Mouse (Mus musculus) testis, postnatal 10 days (tissue): Measurements from ENCODE around the gene Htt.

ENCODE experiments used
- DNase-seq: peaks from one replicate; pipeline ENCODE4 v3.0.0; 2021; ENCODE audit warnings: low spot score

Gene Htt

DNA sequence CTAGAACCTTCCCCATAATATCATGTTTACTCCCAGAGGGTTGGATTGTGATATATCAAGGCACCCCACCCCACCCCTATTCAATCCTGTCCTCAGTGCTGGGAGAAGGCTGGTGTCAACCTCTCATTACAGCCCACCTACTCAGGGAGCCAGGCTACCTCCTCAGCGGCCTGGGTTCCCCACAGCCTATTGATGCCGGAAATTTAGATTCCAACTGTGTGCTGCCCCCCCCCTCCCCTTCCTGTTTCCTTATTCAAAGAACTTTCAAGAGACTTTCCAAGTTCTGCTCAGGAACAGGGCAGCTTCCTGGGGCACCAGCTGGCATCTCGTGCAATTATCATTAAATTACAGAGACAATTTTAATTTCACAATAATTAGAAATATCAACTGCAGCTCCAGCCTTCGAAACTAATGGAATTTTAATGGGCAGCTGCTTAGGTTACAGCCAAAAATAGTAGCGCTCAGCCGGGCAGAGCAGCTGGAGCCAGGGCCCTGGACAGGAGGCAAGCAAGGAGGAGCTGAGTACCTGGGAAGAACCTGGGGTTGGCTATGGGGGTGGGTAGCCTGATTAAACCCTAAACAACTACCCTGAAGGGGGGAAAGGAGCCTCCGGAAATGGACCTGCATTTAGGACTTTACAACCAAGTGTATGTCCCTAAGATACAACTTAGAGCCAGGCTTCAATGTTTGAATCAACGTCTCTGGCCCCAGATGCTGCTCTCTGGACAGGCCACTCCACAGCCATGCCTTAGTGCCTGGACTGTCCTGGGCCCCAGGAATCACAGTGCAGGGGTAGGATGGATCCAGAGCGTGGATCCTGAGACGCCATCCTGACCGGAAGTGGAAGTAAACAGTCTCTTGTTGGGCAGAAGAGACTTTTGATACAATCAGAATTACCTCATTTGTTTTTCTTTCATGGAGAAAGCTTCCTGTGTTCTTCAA lies 170.2 kb downstream of the Htt start:
- no peak for DNase-seq

DNA sequence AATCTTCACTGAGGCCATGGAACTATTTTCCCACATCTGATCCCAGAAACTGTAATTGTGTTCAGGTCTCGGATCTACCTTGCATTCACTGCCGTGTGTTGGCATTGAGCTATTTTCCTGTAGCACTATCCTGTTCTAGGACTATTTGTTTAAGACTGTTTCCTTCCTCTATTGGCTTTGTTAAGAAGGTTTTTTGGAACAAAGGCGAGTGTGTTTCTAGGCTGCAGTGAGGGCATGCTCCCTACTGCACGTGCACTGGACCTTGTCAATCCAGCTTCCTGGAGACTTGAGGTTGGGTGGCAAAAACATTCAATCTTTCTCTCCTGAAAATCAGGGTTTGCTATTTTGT lies 170.9 kb downstream of the Htt start:
- DNase-seq: no peak

DNA sequence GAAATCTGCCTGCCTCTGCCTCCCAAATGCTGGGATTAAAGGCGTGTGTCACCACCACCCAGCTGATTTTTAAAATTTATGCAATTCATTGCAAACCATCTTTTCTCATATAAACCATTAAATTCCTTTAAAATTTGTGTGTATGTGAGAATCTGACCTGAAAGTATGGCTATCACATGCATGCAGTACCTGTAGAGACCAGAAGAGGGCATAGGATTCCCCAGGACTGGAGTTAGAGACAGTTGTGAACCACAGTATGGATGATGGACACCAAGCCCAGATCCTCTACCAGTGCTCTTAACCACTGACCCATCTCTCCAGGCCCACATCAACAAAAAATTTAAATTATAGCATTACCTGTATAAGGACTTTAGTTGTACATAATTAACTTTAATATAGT lies 171.9 kb downstream of the Htt start:
- DNase-seq: no peak

DNA sequence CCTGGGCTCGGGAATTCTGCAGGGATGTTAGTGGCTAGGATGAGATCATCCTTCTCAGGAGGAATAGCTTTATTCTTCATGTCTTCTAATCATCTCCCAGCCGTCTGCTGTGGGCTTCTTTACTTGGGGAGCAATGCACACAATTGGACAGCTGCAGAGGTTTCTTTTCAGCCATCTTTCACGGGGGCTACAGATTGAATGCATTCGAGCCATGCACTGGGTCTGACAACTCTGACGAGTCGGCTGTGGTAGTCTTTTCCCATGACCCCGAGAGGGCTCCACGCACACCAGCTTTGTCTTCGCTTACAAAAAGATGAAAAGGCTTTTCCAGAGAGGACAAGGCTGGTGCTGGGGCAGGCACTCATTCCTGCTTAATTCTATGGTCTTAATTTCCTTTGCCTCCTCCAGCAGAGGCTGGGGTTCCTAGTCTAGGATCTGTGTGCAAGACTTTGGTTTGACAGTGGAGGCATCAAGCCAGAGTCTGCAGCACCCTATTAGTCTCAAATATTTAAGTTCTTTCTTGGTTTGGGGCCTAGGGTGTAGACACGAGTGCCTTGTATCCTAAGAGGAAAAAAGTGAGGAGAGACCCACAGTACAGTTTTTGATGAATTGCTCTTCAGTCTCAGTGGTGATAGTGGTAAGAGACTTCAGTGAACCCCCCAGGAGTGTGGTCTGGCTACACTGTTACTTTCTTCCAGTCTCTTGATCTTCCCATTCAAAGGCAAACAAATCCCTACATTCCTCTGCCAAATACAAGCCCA lies 180.3 kb downstream of the Htt start:
- DNase-seq: no peak

DNA sequence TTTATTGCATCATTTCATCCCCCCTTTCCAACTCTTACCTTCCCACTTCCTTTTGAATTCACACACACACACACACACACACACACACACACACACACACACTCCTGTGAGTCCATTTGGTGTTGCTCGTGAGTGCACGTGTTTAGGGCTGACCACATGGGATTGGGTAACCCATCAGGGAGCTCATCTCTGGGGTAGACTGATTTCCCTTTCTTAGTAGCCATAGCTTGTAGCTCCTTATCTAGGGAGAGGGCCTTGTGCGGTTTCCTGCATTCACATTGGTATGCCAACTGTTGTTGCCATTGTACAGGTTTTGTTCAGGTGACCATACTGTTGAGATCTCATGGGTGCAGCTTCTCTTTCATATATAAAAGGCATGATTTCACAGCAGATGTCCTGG lies 181.9 kb downstream of the Htt start:
- DNase-seq: no peak

DNA sequence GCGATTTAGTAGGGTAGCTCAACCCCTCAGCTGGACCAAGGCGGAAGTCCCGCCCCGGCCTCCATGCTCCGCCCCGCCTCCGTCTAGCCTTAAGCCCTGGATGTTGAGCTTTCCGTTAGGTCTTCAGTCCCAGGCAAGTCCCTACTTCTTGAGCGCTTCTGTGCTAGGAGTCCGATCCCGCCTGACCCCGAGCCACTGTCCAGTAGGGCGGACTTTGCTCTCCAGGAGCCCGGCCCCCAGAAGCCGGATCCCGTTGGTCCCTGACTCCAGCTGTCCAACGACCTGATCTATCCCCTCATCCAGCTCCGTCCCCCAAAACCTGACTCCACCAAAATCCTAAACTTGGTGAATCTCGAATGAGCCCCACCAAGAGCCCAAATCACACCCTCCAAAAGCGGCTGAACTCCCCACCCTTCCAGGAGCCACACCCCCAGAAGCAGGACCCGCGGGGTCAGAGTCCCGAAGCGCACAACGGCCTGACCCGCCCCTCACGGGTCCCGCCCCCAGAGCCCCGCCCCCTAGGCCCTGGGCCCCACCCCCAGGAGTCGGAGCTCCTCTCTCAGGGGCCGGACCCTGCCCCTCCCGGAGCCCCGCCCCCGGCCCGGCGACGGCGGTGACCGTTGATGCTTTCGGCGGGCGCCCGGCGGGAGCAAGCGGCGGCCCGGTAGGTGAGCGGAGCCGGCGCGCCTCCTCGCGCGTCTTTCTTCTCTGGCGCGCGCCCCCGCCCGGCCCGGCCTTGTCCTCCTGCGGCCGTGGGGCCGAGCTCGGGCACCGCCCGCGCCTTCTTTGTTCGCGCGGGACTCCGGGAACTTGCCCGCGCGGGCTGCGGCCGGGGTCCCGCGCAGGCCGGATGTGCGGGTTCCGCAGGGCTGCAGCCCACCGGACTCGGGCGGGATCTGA lies 187.6 kb downstream of the Htt start, which contains the start of gene Rgs12:
Gene Rgs12, plus strand, starts transcription at position 585 of the 900 bp plus-strand sequence.
- DNase-seq: peak; percentile 92

DNA sequence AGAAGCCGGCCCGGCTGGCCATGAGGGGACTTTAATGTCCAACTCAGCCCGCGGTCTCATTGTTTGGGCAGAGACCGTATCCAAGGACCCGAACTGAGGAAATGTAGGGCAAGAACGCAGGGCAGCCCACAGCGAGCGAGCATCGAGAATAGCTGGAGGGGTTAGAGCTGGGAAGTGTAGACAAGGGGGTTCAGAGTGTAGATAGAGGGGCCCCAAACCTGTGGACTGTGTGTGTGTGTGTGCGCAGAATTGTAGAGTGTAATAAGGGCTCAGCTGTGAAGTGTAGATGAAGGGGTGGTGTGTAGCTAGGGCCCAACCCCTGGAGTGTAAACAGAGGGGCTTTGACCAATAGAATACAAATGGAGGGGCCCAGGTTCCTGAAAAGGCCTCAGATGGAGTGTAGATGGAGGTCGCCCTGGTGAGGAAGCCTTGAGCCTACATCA lies 188.2 kb downstream of the Htt start:
- no peak for DNase-seq

DNA sequence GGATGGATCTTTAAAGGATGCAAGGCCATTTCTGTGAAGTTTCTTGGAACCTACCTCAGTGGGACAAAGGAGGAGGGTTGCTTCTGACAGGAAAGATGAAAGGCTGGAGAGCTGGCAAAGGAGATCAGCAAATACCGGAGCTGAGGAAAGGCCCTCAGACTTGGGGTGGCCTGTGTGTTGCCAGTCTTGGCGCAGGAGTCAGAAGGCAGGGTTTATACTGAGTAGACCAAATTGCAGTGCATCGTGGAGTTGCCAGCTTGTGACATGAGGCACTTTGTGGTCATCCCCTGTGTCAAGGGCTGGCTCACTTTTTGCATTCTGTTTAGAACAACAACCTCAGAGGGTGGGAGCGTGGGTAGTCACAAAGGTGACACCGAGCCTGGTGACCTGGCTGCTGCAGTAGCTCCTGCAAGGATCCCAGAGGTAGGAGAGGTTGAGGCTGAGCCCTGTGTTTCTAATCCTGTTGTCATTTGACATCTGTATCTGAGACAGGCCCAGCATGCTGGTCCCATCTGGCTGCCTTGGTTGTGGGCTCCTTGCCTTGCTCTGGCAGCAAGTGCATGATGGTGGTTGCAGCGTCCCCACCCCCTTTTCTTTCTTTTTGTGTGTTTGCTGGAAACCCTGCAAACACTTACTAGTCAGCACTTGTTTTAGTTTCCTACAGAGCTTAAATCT lies 189.1 kb downstream of the Htt start:
- DNase-seq: no peak

DNA sequence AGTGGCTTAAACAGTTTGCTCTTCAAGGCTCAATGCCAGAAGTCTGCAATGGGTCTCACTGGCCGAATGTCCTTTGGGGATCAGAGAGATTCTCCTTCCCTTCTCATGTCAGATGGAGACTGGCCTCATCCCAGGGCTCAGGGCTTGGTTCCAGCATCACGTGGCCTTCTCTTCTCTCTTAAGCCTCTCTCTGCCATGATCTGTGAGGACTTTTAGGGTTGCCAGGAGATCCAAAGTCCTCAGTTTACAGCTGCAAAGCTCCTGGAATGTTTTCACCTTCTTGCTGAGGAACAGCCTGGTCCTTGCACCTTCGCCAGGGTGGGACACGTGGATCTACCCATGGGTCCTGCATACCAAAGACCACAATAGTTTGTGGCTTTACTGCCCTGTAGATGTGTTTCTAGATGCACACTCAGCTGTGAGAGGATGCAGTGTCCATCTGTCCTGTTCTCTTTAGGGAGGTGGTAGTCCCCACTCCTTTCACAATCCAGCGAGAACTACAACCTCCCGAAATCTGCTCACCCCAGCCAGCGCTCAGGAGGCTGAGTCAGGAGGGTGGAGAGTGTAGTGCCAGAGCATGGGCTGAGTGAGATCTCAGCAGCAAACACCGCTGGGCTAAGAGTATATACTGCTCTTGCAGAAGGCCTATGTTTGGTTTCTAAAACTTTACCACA lies 189.8 kb downstream of the Htt start:
- no peak for DNase-seq

DNA sequence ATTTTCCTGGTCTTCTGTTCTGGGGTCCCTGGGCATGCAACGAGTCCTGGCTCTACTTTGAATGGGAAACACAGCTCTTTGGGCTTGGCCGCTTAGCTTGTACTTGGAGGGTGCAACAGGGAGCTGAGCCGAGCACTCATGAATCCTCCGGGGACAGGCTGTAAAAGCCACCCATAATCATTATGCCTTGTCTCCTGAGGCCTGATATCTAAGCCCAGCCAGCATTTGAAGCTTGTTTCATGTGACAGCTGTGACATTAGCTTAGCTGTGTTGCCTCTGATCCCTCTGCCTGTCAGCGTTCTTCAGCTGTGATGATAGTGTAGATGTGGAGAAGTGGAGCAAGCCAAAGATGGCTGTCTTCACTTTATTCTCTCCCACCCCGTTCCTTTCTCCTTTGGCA lies 193.0 kb downstream of the Htt start:
- DNase-seq: no peak

DNA sequence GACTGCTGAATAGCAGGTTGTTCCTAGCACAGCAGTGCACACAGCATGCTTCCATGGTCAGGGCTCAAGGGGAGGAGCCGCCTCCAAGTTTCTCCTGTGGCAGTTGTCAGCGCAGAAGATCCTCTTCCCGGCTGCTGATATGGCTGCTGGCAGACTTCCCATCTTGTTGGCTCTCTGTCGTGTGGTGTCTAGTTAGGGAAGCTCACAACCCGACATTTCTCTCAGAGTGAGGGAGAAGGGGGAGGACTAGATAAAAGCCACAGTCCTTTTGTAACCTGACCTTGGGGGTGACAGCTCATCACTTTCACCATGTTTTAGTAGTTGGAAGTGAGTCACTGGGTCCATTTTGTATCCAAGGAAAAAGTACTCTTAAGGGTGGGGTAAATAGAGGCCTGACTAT lies 194.1 kb downstream of the Htt start:
- no peak for DNase-seq

DNA sequence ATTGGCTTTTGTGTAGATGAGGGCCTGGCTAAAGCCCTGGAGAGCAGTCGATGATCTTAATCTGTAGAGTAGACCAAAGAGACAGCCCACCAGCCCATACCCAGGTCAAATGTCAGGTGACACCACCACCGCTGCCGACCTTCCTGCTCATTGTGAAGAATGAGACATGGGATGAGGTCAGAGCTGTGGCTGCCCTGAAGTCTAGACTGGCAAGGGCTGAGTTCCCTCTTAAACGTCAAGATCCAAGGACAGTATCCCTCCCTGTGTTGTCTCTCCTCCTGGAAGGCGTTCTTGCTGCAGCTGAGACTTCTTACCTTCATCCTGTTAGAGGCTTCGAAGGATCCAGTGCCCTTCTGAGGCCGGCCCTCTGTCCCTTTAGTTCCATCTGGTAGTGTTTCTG lies 194.6 kb downstream of the Htt start:
- DNase-seq: no peak

DNA sequence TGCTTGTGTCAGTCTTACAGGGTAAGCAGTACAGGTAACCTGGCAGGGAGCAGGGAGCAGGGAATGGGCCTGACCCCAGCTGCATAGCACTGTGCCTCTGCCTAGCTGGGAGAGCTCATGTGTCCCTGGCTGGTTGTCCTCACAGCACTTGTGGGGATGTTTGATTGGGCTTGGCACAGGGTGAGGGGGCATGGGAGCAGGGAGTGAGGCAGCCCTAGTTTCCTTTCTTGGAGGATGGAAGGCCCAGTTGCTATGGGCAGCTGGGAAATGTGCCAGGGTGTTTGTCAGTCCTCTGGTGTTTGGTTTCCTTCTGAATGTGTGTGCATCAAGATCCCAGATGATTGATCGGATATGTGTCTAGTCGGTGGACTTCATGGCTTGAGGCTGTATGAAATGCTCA lies 195.5 kb downstream of the Htt start:
- no peak for DNase-seq

DNA sequence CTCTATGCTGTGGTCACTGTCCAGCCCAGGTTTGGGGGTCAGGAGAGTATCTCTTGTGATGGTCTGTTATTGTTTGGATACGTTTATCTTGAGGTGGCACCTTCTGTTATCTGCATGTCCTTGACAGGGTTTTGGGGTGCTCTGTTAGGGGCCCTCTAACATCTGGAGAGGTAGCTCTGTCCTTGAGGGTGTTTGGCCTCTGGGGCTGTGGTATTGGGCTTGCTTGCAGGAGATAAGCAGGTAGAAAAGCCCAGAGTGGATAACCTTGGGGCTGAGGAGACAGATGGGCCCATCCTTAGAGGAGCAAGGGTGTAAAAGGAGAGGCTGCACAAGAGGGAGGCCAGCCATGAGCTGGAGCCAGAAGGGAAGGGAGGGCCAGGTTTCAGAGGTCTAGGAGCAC lies 198.5 kb downstream of the Htt start:
- no peak for DNase-seq
